Mouse (Mus musculus): ENCODE results near the gene Pdk4. TPM values are rescaled to one million over a fixed set of nuclear protein-coding genes. Genes with fewer than 3 reads are reported as not detected.

Pdk4 gene
- 1 to 10 TPM in 1 of 26 experiments, not detected in 25; 1.2 TPM for total RNA-seq (2018; cell fraction: chromatin; rRNA removed)
- under 1 TPM in 2 of 26 experiments, not detected in 24; 0.03 TPM for total RNA-seq (2018; cell fraction: cytosol; rRNA removed)
- not detected for total RNA-seq (2018; cell fraction: nucleus; rRNA removed)
- 0.06 TPM in 1 of 3 replicates, not detected in the others for polyA plus RNA-seq (2018)

GRCm38 (mm10) chr6:5495961-5496853 is at the start of gene Pdk4:
Gene Pdk4, minus strand, starts transcription at chr6:5496309.
- WGBS (ENCODE audit: missing documents), result 6% methylated on average over 43 of the region's 43 CpGs
- H3K36me3 ChIP-seq (ENCODE audit: inconsistent target), result no peaks in the 10 kb centered on the region
- no peaks in the 10 kb centered on the region for H3K79me2 ChIP-seq (ENCODE audit: inconsistent target)
- no peak within 1 kb of the TSS for H3K4me3 ChIP-seq (ENCODE audit: inconsistent target)
- H3K27ac ChIP-seq, result no peak within 1 kb of the TSS

- Histone ChIP-seq H3K27ac (no peak overlapping the region), H3K79me2 (ENCODE audit: inconsistent target) (no peaks in the 10 kb centered on the region), H3K36me3 (ENCODE audit: inconsistent target) (no peaks in the 10 kb centered on the region), H3K4me3 (ENCODE audit: inconsistent target) (no peak overlapping the region)
- 98% methylated on average over 2 of the region's 2 CpGs for WGBS (ENCODE audit: missing documents)
These were observed 41.8 kb upstream of the Pdk4 start for GRCm38 (mm10) chr6:5537855-5538365.

DNA sequence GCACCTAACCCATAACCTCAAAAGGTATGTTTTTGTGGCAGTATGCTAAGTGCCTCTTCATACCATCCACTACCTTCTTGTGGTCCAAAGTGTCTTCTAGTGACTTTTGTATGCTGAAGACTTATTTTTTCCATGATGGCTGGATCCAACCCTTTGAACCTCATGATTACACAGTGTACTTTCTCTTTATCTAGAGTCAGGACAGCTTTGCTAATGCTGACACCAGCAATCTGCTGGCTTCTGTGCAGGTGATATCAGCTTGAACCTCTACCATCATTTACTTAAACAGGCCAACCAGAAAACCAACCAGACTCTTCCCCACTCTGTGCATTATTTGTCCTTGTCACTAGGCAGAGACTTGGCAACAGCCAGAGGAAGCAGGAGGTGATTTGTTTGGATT is 39.6 kb upstream of the Pdk4 start:
- no peaks in the 10 kb centered on the region for H3K36me3 ChIP-seq (ENCODE audit: inconsistent target)
- no peak overlapping the region for H3K27ac ChIP-seq
- no peaks in the 10 kb centered on the region for H3K79me2 ChIP-seq (ENCODE audit: inconsistent target)

DNA sequence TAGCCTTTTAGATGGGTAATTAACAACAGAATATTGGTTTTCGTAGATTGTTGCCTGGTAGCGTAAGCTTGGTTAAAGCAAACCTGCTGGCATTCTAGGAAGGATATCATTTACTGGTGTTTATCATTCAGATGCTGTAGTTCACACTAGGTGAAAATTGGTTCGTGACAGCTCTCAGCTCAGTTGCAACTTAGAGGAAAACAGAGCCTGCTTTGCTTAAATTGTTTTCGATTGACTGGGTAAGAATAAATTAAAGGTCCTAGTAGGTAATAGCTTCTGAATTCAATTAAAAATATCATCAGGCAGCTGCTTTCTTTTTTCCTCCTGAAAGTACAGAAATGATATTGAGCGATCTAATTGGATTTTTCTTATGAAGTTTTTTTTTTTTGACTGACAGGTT is 21.0 kb upstream of the Pdk4 start:
- no peaks in the 10 kb centered on the region for H3K79me2 ChIP-seq (ENCODE audit: inconsistent target)
- H3K4me3 ChIP-seq (ENCODE audit: inconsistent target), result no peak overlapping the region
- no peak overlapping the region for H3K27ac ChIP-seq
- 93% methylated on average over 5 of the region's 5 CpGs for WGBS (ENCODE audit: missing documents)
- H3K36me3 ChIP-seq (ENCODE audit: inconsistent target), result no peaks in the 10 kb centered on the region

More for the DNA sequence above, 39.6 kb upstream of the Pdk4 start:
- H3K4me3 ChIP-seq (ENCODE audit: inconsistent target), result no peak overlapping the region

DNA sequence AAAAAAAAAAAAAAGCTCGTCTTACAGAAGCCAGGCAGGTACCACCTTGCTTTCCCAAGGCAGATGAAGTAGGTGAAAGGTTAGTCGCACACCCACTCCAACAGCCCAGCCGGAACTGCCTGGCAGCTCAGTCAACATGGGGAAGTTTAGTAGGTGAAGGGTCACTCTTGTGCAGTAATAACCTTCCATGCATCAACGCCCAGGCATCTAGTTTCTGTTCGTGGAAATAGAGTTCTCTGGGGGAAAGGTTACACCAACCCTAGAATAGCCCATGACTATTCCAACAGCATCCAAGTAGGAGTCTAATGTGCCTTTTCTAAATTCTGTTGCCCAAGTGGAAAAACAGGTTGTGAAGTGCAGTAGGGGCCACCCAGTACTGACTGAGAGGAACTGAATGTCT is 13.6 kb upstream of the Pdk4 start:
- Histone ChIP-seq H3K79me2 (ENCODE audit: inconsistent target) (no peaks in the 10 kb centered on the region), H3K4me3 (ENCODE audit: inconsistent target) (no peak overlapping the region), H3K36me3 (ENCODE audit: inconsistent target) (no peaks in the 10 kb centered on the region), H3K27ac (no peak overlapping the region)
- 8% methylated on average over 5 of the region's 5 CpGs for WGBS (ENCODE audit: missing documents)

- H3K4me3 ChIP-seq (ENCODE audit: inconsistent target), result no peak overlapping the region
- no peaks in the 10 kb centered on the region for H3K36me3 ChIP-seq (ENCODE audit: inconsistent target)
- WGBS (ENCODE audit: missing documents), result 18% methylated on average over 5 of the region's 5 CpGs
- H3K27ac ChIP-seq, result no peak overlapping the region
- H3K79me2 ChIP-seq (ENCODE audit: inconsistent target), result no peaks in the 10 kb centered on the region
These were observed 13.2 kb upstream of the Pdk4 start for GRCm38 (mm10) chr6:5509303-5509702.

DNA sequence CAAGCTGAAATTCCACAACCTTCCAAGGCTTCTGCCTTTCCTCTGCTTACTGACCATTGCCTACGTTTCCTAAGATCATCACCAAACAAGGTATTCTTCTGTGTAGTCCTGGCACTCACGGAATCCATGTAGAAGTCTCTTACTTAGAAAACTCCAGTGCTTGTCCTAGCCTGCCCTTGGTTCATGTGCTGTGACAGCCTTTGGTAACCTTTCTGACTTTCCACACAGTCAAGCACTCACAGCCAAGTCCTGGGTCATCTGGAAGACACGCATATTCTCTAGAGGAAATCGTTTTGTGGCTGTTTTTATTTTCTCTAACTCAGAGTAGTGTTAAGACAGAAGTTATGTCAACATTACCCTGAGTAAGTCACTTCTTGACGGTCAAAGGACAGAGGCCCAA is 11.7 kb upstream of the Pdk4 start:
- WGBS (ENCODE audit: missing documents), result 92% methylated on average over 5 of the region's 5 CpGs
- Histone ChIP-seq H3K79me2 (ENCODE audit: inconsistent target) (no peaks in the 10 kb centered on the region), H3K4me3 (ENCODE audit: inconsistent target) (no peak overlapping the region), H3K36me3 (ENCODE audit: inconsistent target) (no peaks in the 10 kb centered on the region), H3K27ac (no peak overlapping the region)

- Histone ChIP-seq H3K4me3 (ENCODE audit: inconsistent target) (no peak overlapping the region), H3K79me2 (ENCODE audit: inconsistent target) (no peaks in the 10 kb centered on the region), H3K36me3 (ENCODE audit: inconsistent target) (no peaks in the 10 kb centered on the region), H3K27ac (no peak overlapping the region)
- WGBS (ENCODE audit: missing documents), result 66% methylated on average over 3 of the region's 3 CpGs
These were observed 10.2 kb upstream of the Pdk4 start for GRCm38 (mm10) chr6:5506271-5506670.

- H3K36me3 ChIP-seq (ENCODE audit: inconsistent target), result no peaks in the 10 kb centered on the region
- WGBS (ENCODE audit: missing documents), result 91% methylated on average over 1 of the region's 1 CpGs
- no peak overlapping the region for H3K4me3 ChIP-seq (ENCODE audit: inconsistent target)
These were observed 6.7 kb upstream of the Pdk4 start for GRCm38 (mm10) chr6:5502810-5503209.

DNA sequence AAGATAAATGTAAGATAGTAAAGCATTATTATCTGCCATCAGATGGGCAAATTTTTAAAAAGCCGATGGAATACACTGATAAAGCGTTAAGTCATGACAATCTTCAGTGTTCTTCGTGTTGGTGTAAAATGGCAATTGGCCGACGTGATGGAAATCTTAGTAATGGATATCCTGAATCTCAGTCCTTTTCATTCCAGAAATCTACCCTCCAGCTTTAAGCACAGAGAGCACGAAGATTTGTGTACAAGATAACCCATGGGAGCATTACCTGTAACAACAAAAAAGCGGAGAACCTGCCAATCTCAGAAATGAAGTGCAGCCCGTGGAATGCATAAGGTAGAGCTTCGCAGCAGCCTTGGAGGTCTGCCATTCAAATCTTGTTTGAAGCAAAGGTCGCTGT is 5.4 kb upstream of the Pdk4 start:
- no peaks in the 10 kb centered on the region for H3K79me2 ChIP-seq (ENCODE audit: inconsistent target)
- H3K4me3 ChIP-seq (ENCODE audit: inconsistent target), result no peak overlapping the region
- no peaks in the 10 kb centered on the region for H3K36me3 ChIP-seq (ENCODE audit: inconsistent target)
- no peak overlapping the region for H3K27ac ChIP-seq
- 96% methylated on average over 10 of the region's 10 CpGs for WGBS (ENCODE audit: missing documents)

More at GRCm38 (mm10) chr6:5502810-5503209, 6.7 kb upstream of the Pdk4 start:
- no peaks in the 10 kb centered on the region for H3K79me2 ChIP-seq (ENCODE audit: inconsistent target)
- no peak overlapping the region for H3K27ac ChIP-seq

- WGBS (ENCODE audit: missing documents), result 91% methylated on average over 11 of the region's 11 CpGs
- no peaks in the 10 kb centered on the region for H3K79me2 ChIP-seq (ENCODE audit: inconsistent target)
- H3K4me3 ChIP-seq (ENCODE audit: inconsistent target), result no peak overlapping the region
- H3K36me3 ChIP-seq (ENCODE audit: inconsistent target), result no peaks in the 10 kb centered on the region
- H3K27ac ChIP-seq, result no peak overlapping the region
These were observed 2.6 kb upstream of the Pdk4 start for GRCm38 (mm10) chr6:5498740-5499139.

DNA sequence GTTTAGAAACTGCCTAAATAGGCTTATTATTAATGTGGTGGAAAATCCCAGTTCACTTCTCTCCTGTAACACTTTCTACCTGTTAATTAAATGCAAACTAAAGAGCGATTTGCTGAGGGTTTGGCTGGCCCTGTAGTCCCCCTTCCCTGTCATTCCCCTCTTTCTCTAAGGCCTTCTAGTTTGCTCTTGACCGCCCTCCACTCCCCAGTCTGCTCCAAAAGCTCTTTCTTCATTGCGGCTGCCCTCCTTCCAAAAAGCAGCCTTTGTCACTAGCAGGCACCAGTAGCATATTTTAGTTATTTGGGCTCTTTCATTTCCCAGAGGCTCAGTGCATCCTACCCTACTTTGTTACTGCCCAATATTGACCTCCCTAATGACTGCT is 736 bp upstream of the Pdk4 start:
- 74% methylated on average over 3 of the region's 3 CpGs for WGBS (ENCODE audit: missing documents)
- Histone ChIP-seq H3K36me3 (ENCODE audit: inconsistent target) (no peaks in the 10 kb centered on the region), H3K27ac (no peak overlapping the region), H3K4me3 (ENCODE audit: inconsistent target) (no peak overlapping the region), H3K79me2 (ENCODE audit: inconsistent target) (no peaks in the 10 kb centered on the region)

GRCm38 (mm10) chr6:5485028-5485427 is 11.1 kb downstream of the Pdk4 start:
- H3K36me3 ChIP-seq (ENCODE audit: inconsistent target), result no peaks in the 10 kb centered on the region
- no peaks in the 10 kb centered on the region for H3K79me2 ChIP-seq (ENCODE audit: inconsistent target)
- WGBS (ENCODE audit: missing documents), result 87% methylated on average over 7 of the region's 7 CpGs
- H3K27ac ChIP-seq, result no peak overlapping the region
- no peak overlapping the region for H3K4me3 ChIP-seq (ENCODE audit: inconsistent target)

GRCm38 (mm10) chr6:5482270-5482783 is 13.8 kb downstream of the Pdk4 start:
- H3K27ac ChIP-seq, result no peak overlapping the region
- H3K4me3 ChIP-seq (ENCODE audit: inconsistent target), result no peak overlapping the region
- no peaks in the 10 kb centered on the region for H3K79me2 ChIP-seq (ENCODE audit: inconsistent target)
- 92% methylated on average over 3 of the region's 3 CpGs for WGBS (ENCODE audit: missing documents)
- H3K36me3 ChIP-seq (ENCODE audit: inconsistent target), result no peaks in the 10 kb centered on the region

- H3K27ac ChIP-seq, result no peak overlapping the region
- H3K79me2 ChIP-seq (ENCODE audit: inconsistent target), result no peaks in the 10 kb centered on the region
- WGBS (ENCODE audit: missing documents), result 97% methylated on average over 2 of the region's 2 CpGs
- no peak overlapping the region for H3K4me3 ChIP-seq (ENCODE audit: inconsistent target)
- no peaks in the 10 kb centered on the region for H3K36me3 ChIP-seq (ENCODE audit: inconsistent target)
These were observed 15.0 kb downstream of the Pdk4 start for GRCm38 (mm10) chr6:5481066-5481465.
